Mouse (Mus musculus) common myeloid progenitor, adult 5-6 weeks (primary cell): ENCODE data around the gene Smarca4. TPM values are rescaled to one million over a fixed set of nuclear protein-coding genes. Genes with fewer than 3 reads are reported as not detected.
A peak's percentile ranks its signal among the peaks of the same experiment; 100 is the strongest.
"Not testable (repeated sequence)": the region's sequence is repeated elsewhere in the genome, so short reads cannot be mapped to it uniquely, and the experiment has no call there.

Experiments
- ATAC-seq: replicated peaks from 2 replicates; pipeline ENCODE4 v1.8.0; 2016; ENCODE audit warnings: low read depth, mild to moderate bottlenecking, moderate TSS enrichment, inconsistent platforms; ENCODE audit not compliant: poor library complexity, severe bottlenecking
- total RNA-seq: library from RNA; stranded (forward); fragments of 200-1000, 187-1606 nt; gene quantifications from 2 replicates; pipeline ENCODE4 v1.2.3, GENCODE M21; 2017

Gene Smarca4
- 69.7 and 94.1 TPM in 2 replicates for total RNA-seq

DNA sequence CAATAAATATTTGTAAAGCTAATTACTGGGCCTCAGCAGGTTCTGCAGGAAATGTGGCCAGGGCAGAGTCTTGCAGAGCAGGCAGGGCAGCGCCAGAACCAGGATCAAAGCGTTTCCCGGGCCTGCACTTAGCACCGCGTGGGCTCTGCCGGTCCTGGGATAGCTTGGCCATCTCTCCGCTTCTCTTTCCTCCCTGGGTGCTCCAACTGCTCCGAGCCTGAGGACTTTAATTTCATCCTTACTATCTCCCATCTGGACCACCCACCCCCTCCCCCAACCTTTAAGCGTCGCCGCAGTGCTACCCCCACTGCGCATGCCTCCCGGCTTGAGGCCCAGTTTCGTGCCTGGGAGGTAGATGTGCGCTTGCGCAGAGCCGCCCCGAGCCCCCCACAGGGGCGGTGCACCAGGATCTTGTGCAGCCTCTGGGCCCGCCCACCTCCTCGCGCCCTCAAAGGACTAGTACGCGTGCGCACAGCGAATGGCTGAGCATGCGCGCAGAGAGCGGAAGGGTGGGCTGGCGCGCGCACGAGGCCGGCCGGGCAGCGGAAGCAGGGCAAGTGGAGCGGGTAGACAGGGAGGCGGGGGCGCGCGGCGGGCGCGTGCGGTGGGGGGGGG, at the start of gene Smarca4:
TSS of gene Smarca4 (plus strand) at position 553 of the 615 bp plus-strand sequence.
- peak; percentile 93 for ATAC-seq

GRCm38 (mm10) chr9:21566538-21566937, 49.4 kb upstream of the Smarca4 start:
- ATAC-seq: no peak

DNA sequence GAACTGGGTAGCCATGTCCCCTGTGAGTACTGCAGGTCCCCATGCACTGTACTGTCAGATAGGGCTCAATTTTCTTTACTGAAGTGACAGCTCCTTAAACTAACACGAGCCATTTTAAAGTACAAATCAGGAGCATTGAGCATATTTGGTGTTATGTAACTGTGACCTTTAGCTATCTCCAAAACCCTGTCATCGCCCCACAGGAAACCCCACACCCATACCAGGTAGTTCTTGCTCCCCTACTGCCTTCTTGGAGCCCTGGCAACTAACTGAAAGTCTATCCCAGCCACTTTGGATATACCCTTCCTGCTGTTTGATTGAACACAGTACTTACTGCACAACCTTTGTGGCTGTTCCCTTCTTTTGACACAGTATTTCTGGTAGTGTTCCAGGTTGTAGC, 48.9 kb upstream of the Smarca4 start:
- no peak for ATAC-seq

DNA sequence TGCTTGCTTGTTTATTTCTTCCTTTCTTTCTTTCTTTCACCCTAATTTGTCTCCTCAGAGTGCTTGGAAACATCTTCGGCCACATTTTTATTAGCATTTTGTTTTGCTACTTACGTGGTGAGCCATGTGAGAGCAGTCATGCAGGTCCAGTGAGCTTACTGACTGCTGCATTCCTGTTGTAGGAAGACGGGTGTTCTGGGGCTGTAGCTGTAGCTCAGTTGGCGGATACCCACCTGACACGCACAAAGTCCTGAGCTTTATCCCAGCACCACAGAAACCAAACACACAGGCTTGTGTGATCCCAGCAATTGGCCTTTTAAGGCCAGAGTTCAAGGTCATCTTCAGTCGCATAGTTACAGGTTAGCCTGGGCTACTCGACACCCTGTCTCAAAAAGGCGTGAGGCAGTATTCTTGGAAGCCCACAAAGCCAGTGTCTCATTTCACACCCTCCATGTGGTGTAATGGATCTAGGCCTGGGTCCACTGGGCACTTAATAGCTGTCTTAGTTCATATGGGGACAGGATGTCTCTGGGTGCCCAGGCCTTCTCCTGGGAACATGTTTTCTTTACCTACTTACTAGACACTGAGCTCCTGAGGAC, 47.2 kb upstream of the Smarca4 start:
- ATAC-seq: no peak

- ATAC-seq: no peak
Observed at GRCm38 (mm10) chr9:21574012-21574801, 41.8 kb upstream of the Smarca4 start.

DNA sequence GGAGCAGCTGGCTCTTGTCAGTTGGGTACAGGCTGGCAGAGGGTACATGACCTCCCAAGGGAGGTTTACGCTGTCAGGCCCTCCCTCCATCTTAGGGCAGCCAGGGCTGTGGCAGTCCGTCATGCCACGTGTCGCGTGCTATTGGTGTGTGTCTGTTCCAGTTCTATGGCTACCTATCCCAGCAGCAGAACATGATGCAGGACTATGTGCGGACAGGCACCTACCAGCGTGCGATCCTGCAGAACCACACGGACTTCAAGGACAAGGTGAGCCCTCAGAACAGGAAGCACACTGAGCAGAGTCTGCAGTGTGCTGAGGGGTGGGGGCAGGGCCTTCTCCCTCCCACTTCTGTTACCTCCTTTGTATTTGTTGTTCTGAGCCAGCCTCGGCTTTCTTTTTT, 40.7 kb upstream of the Smarca4 start:
- no peak for ATAC-seq

DNA sequence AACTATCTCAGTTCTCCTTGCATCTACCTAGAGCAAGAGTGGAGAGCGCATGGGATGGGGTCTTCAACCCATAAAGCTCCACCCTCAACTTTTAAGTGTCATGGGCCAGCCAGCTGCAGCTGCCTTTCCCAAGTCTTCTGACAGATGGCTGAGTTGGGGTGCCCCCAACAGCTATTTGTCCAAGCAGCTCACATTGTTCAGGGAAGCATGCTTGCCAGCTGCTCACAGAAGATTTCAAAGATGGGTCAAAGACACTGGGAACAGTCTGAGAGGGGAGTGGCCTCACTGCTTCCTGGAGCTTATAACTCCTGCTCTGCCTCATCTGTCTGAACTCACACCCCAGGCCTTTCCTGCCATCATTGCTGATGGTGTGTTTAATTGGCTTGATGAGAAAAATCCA, 39.7 kb upstream of the Smarca4 start:
- no peak for ATAC-seq

DNA sequence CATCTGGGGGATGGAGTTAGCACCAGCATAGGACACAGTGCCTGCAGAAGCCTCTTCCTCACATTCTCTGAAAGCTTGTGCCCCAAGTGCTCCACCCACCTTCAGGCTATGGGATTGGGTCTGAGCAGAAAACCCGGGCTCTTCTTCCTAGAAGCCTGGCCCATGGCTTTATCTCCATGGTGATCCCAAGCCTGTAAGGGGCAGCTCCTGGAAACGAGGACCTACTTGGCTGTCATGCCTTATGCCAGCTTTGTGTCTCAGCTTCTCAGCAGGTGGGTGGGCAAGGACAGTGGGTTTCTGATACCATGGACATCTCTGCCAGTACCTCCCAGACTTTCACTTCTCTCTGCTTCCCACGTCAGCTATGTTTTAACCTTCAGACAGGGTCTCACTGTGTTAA, 37.7 kb upstream of the Smarca4 start:
- ATAC-seq: no peak

- no peak for ATAC-seq
Observed at GRCm38 (mm10) chr9:21585401-21585800, 30.6 kb upstream of the Smarca4 start.

- no peak for ATAC-seq
Observed at GRCm38 (mm10) chr9:21587678-21588349, 28.2 kb upstream of the Smarca4 start.

DNA sequence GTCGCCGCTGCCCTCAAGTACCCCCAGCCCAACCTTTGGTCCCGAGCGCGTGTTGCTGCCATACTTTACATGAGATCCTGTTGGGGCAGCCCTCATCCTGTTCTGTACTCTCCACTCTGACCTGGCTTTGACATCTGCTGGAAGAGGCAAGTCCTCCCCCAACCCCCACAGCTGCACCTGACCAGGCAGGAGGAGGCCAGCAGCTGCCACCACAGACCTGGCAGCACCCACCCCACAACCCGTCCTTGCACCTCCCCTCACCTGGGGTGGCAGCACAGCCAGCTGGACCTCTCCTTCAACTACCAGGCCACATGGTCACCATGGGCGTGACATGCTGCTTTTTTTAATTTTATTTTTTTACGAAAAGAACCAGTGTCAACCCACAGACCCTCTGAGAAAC, 27.6 kb upstream of the Smarca4 start:
- no peak for ATAC-seq

GRCm38 (mm10) chr9:21589538-21589937, 26.4 kb upstream of the Smarca4 start:
- no peak for ATAC-seq

GRCm38 (mm10) chr9:21591127-21591830, 24.7 kb upstream of the Smarca4 start:
- ATAC-seq: no peak

DNA sequence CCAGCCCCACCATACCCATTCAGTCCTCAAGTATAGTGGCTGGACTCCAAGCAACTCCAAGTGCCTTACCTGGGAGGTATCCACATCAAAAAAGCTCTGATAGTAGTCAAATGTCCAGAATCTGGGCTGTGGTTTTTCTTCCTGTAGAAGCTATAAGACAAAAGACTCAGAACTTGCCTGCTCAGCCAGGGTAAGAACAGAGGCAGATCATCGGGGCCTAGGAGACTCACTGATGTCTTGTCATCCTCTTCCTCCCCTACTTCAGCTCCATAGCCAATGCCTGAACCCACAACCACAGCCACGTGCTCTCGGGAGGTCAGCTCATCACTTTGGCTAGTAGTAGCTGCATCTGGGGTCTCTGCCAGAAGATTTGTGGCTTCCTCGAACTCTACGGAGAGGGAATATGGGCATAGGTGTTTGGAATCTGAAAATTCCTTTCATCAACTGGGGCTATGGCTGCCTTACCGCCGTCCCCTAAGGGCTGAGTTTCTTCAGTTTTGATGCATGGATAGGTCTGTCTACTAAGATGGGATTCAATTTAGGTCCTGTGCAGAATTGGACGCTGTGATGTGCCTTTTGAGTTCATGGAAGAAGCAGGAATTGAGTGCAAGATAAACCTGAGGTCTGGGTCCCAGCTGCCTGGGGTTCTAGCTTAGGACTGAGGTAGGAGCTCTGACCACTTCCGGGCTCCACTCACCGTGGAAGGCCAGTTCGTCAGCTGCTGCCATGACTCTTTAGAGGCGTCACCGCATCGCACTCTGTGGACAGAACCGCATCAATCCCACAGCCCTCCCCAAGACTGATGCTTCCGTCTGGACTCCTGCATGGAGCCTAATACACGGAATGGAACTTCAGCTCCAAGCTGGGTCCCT, 23.9 kb upstream of the Smarca4 start:
- peak; percentile 50 for ATAC-seq

GRCm38 (mm10) chr9:21592703-21593121, 23.3 kb upstream of the Smarca4 start, which contains the start of the genes Timm29 and Yipf2:
Gene Timm29 (plus strand): TSS chr9:21592722.
Gene Yipf2 (minus strand): TSS chr9:21592828.
- ATAC-seq: peak; percentile 91

GRCm38 (mm10) chr9:21593122-21593721, 22.7 kb upstream of the Smarca4 start:
- ATAC-seq: peak; percentile 22

DNA sequence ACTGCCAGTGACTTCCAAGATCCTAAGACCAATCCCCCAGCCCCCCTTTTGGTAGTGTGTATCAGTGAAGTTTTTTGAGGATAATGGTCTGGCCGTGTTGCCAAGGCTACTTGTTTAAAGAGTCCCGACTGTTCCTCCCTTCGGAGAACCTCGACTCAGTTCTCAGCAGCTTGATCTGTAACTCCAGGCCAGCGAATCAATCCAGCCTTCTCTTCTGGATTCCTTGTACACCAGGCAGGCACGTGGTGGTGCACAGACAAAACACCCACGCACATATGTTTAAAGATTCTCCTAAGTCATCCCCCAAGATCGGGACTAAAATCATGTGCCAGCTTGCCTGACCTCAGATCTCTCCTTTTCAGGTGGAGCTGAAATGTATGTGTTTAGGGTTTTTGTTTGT, 21.6 kb upstream of the Smarca4 start:
- not testable (repeated sequence) for ATAC-seq

- no peak for ATAC-seq
Observed at GRCm38 (mm10) chr9:21594838-21595237, 21.1 kb upstream of the Smarca4 start.

GRCm38 (mm10) chr9:21598198-21598597, 17.8 kb upstream of the Smarca4 start:
- ATAC-seq: peak; percentile 79
